Mouse (Mus musculus) myocyte (in vitro differentiated cells): Measurements from ENCODE around the gene Sugp2.

Source experiments
- CEBPB ChIP-seq: IDR thresholded peaks from 2 replicates; pipeline ENCODE4 v1.6.1; 2011; ENCODE audit warnings: mild to moderate bottlenecking, moderate library complexity; ENCODE audit not compliant: poor library complexity, insufficient read depth, severe bottlenecking
- MAX ChIP-seq: IDR thresholded peaks from one replicate; pipeline ENCODE4 v1.6.1; 2011; ENCODE audit warnings: low read depth, mild to moderate bottlenecking, control low read depth
- MYOD1 ChIP-seq, 3 experiments: IDR thresholded peaks; one replicate each; pipeline ENCODE4 v1.6.1; 2011; ENCODE audit warnings: control low read depth in 2 of 3, low read depth in 2 of 3, mild to moderate bottlenecking in 2 of 3, moderate library complexity in 1 of 3; ENCODE audit not compliant: insufficient read length in 2 of 3, control insufficient read depth in 1 of 3
- POLR2A ChIP-seq: IDR thresholded peaks from one replicate; pipeline ENCODE4 v1.6.1; 2011; ENCODE audit warnings: low read depth, mild to moderate bottlenecking, control low read depth, moderate library complexity; ENCODE audit not compliant: insufficient read length
- SRF ChIP-seq: IDR thresholded peaks from one replicate; pipeline ENCODE4 v1.6.1; 2011; ENCODE audit warnings: low read depth; ENCODE audit not compliant: control insufficient read depth, insufficient read length
- TCF12 ChIP-seq: IDR thresholded peaks from one replicate; pipeline ENCODE4 v1.6.1; 2011; ENCODE audit warnings: mild to moderate bottlenecking, control low read depth; ENCODE audit not compliant: poor library complexity, insufficient read depth, severe bottlenecking

DNA sequence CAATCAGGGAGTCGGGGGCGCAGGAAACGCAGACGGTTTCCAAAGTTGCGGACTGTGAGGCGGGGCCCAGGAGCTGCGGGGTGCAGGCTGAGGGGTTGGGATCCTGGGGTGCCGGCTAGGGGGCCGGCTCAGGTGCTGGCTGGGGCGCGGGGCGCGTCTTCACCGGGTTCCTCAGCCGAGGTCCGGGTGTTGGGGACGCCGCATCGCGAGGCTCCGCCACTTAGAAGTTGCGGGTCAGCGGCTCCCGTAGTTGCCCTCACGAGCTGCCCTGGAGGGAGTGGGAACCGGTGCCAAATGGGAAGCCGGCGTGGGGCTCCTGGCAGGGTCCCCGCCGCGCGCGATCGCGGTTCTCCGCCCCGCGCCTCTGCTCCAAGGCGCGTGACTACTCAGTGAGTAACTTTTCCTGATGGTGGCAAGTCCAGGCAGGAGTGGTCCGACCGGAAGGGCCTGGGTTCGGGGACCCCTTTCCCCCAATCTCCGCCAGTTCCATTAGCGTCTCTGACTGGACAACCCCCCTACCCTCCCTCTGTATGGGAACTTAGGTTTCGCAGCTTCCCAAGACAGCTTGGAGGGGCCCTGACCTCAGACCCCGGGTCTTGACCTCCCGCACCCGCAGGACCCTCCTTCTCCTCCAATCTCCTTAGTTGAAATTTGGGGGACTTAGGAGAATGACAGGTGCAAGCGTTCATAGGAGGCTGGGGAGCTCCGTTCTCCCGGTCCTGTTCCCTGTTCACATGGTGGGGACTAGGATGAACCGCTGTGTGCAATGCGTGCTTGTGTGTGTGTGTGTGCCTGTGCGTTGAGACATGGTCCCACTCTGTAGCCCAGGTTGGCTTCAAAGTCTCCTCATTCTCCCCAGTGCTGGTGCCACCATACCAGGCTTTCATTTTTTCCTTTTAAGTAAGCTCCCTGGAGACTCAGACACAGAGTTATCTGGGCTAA, 49.4 kb downstream of the Sugp2 start:
- no peak for TF ChIP-seq MAX
- TF ChIP-seq POLR2A, result no peak
- TF ChIP-seq TCF12, result no peak
- no peak for TF ChIP-seq SRF
- no peak for TF ChIP-seq MYOD1 (IDR thresholded peaks at IDR 0.05; ENCODE audit: control insufficient read depth in 1 of 3, insufficient read length in 2 of 3, low read depth in 2 of 3)
- no peak for TF ChIP-seq CEBPB
